Mouse (Mus musculus) right cerebral cortex, adult 18-20 months (tissue): ENCODE measurements at regions not wholly inside any gene's neighbourhood (a gene's known extent, or its start where the extent isn't known, plus 50 kb on each side); places are given as distances from the start of the nearest gene placed in this dataset.

ENCODE experiments used
- DNase-seq: peaks from one replicate; pipeline ENCODE4 v3.0.0; 2022; ENCODE audit warnings: mixed read lengths

DNA sequence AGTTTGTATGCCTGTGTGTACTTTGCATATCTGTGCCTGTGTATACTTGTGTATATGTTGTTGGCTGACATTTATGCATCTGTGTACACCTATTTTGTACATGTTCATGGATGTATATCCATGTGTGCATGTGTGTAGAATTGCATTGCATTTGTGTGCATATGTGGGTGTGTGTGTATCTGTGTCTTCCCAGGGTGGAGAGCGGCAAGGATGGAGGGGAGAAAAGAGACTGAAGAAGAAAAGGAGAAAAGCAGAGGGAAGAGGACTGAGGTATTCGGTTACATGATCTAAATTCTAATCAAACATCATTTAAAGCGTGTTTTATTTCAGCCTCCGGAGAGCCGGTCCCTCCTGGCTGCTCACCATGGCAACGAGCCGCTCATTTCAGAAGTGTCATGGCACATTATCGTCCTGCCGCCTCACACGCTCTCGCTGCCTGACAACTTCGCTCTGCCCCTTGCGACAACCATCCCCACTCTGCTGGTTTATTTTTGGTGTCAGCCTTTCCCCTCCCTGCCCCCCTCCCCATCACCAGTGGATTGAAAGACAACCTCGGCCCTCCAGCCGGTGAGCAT is 58.6 kb downstream of the Mrm1 start:
- DNase-seq = peak; percentile 74

- DNase-seq = peak; percentile 77
Observed at GRCm38 (mm10) chr11:84759478-84759986, 59.8 kb downstream of the Mrm1 start.

DNA sequence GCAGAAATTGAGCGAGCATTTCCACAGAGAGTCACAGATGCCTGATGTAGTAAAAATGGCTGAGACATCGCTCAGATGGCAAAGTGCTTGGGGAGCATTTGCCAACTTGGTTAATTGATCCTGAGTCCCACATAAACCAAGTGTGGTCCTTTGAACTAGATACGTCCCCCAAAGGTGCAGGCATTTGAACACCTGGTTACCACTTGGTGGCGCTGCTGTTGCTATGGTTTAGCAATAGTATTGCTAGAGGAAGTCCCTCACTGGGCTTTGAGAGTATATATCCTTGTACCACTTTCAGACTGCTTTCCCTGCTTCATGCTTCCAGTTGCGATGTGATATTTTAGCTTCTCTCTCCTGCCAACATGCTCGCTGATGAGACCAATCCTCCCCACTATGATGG is 67.3 kb downstream of the Mrm1 start:
- DNase-seq = no peak

- no peak for DNase-seq
Observed at GRCm38 (mm10) chr11:84749490-84750349, 69.6 kb downstream of the Mrm1 start.

DNA sequence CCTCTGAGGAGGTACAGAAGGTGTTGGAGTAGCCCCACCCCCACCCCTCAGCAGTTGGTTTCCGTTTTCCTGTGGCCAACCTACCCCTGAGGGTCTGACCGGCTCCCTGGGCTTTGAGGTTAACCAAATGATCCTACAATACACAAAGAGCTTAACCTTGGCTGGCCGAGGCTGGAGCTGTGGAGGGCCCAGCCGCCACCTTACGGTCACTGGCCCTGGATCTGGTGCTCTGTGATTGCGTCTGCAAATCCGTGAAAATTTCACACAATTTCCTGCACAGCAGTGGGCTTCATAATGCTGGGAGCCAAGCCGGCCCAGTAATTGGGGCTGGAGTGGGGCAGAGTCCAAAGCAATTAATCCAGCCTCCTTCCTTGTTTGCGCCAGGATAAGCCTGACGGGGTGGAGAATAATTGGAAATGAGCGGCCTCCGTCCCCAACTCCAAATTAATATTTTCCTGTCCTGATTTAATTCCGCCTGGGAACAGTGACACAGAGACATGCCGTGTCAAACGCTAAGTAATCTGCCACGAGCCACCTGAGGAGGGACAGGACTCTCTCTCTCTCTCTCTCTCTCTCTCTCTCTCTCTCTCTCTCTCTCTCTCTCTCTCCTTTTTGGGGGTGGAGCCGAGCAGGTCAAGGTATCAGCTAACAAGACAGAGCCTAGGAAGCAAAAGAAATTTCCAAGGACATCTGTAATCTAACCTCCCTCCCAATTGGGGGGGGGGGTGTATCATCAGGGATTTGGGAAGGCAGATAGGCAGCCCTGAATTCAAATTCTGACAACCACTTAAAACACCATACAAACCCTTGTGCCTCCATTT is 80.3 kb downstream of the Mrm1 start:
- DNase-seq = no peak

GRCm38 (mm10) chr11:84738128-84738527 is 81.2 kb downstream of the Mrm1 start:
- no peak for DNase-seq

GRCm38 (mm10) chr11:84731890-84732289 is 87.4 kb downstream of the Mrm1 start:
- DNase-seq = no peak

- no peak for DNase-seq
Observed at GRCm38 (mm10) chr11:84730218-84730617, 89.1 kb downstream of the Mrm1 start.

GRCm38 (mm10) chr11:84729189-84729588 is 90.1 kb downstream of the Mrm1 start:
- DNase-seq = no peak

DNA sequence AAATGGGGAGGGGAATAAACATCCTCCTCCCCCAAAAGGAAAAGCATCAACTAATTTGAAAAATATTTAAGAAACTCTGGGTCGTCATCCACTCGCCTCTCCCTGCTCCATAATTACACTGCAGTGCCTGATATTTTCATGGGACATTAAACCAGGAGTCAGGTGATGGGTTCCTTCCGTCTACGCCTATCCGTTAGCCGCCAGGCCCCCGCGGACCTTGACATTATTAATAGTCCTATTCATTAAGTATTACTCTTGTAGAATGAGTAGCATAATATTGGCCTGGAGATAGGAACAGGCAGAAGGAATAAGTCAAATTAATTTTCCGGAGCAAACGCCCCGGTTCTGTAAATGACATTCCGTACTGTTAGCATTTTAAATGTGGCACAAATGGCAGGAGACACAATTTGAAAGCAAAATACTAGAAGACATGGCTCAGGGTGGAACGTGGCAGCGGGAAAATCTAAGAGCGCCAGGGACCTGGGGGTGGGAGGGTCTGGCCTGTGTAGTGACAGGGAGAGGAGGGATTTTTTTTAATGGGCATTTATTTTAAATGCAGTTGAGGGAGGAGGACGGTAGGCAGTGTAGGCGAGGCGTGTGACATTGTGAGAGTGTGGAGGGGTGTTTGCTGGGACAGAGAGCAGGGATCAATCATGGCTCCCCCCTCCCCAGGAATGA is 93.2 kb downstream of the Mrm1 start:
- no peak for DNase-seq

DNA sequence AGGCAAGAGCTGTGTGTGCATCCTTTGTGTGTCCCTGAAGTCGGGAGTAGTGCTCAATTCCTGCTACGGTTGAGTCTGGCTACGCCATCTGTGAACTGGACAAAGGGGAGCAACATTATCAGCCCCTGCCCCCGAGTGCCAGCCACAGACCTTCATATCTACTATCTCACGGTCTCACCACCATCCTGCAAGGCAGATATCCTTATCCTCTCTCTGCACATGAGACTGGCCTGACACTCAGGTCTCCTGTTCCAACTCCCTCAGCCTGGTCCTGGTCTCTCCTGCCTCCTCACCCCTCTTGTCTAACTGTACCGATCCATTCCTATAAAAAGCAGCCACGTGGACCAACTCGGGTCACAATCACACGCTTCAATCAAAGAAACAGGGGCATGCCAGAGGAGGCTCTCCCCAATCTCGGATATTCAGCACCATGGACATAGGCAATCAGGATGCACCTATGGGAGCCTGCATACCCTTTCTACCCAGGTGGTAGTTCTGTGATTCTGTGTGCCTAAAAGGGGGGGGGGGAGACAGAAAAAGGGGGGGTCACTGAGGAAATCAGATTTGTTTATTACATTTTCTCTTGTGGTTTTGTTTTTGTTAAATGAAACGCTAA is 94.0 kb downstream of the Mrm1 start:
- DNase-seq = no peak

DNA sequence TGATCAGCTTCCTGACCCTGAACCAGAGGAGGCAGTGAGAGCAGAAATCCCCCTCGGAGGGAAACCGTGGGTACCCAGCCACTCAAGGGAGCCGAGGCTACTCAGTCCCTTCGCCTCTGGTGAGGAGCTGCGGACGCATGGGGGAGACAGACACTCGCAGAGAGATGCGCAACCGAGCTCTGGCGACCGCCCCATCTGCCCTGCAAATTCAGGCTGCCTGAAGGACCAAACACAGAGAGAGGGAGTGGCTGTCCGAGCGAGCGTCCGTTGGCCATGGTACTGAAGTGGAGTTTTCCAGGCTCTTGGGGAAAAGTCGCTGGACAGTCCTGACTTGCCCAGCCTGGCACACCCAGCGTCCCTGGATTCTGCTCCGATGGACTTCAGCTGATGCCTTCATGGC is 95.2 kb downstream of the Mrm1 start:
- peak; percentile 39 for DNase-seq

GRCm38 (mm10) chr11:84722658-84723201 is 96.6 kb downstream of the Mrm1 start:
- no peak for DNase-seq

DNA sequence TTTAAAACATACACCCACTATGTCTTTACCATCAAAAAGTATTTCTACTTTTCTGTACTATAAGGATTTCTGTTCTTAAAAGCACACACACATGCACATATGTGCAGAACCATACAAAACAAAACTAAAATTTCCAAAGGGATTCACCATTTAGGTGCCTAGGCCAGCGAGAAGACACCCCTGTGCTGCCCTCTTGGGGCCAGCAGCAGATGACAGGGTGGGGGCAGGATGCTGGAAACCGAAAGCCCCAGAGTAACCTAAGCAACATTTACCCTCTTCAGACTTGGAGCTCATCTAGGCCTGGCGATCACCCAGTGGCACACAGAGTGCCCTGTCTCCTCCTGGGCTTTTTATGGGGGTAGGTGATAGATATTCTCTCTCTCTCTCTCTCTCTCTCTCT is 97.3 kb downstream of the Mrm1 start:
- no peak for DNase-seq

- DNase-seq = no peak
Observed at GRCm38 (mm10) chr11:84721150-84721549, 98.2 kb downstream of the Mrm1 start.

DNA sequence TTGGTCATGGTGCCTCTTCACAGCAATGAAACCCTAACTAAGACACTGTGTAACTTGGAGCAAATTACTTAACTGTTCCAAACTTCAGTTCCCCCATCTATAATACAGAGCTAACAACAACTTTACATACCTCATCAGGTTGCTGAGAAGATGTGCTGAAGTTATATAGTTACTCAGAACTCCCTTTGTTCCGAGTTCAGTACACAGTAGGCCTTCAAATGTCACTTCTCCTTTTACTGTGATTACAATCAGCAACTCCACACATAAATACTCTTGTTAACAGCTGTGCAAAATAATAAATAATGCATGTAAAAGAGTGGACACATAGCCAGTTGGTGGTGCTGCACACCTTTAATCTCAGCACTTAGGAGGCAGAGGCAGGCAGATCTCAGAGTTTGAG is 99.5 kb downstream of the Mrm1 start:
- no peak for DNase-seq

- no peak for DNase-seq
Observed at GRCm38 (mm10) chr11:84712731-84713130, 106.6 kb downstream of the Mrm1 start.

- no peak for DNase-seq
Observed at GRCm38 (mm10) chr11:84711886-84712285, 107.4 kb downstream of the Mrm1 start.

GRCm38 (mm10) chr11:84708222-84708730 is 111.0 kb downstream of the Mrm1 start:
- DNase-seq = no peak

GRCm38 (mm10) chr11:84707772-84708171 is 111.5 kb downstream of the Mrm1 start:
- DNase-seq = peak; percentile 25

GRCm38 (mm10) chr11:84706692-84707091 is 112.6 kb downstream of the Mrm1 start:
- DNase-seq = no peak
